In the genomic region with DNA sequence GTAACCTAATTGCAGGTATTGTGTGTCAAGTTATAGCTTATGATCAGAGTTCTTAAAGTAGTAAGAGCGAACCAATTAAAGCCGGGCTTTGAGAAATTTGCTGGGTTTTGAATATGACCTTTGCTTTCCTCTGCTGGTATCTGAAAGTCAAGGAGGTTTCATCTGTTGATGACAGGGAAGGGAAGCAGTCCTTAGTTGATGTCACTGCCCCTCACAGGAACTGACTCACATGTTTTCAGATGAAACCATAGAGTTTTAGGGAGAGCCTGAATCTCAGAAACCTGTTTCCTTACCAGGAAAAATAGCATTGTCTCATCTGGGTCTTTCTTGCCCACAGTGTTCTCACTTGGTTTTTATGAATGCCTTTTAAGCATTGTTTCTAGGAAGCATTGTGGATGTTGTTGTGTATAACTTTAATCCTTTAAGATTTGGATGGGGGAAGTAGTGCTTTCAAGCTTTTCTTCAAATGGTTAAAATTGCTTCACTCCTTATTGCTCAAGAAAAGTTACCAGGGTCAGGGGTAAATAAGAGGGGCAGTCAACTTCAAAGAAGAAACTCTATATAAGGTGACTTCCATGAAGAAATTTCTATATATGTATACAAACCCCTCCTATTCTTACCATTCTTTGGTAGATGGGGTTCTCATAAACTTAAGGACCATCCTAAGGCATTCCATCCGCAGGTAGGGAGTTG, we compare ENCODE assay signal across 18 mouse cellular contexts. TPM values are rescaled to one million over a fixed set of nuclear protein-coding genes. Genes with fewer than 3 reads are reported as not detected.
DNase-seq lines count a peak whose midpoint lies in the region; ATAC-seq lines count a peak whose summit lies in the region.
"Had no signal": no experiment of that assay in that cellular context is flagged by ENCODE, and none has a peak within 500 bp of the region (broad histone marks: within the 10 kb centered on the region; RNA-seq: fewer than 3 reads in every experiment).

No protein-coding gene starts in this region.

- no peak overlapping the region for H3K27ac ChIP-seq in midbrain, embryonic 11.5 days (ENCODE audit: low read depth, low read length)
- H3K27ac ChIP-seq: embryonic facial prominence, embryonic 10.5 days; embryonic facial prominence, embryonic 12.5 days; forebrain, embryonic 13.5 days; forebrain, embryonic 15.5 days had no signal

- H3K4me1 ChIP-seq in midbrain, embryonic 11.5 days (ENCODE audit: control insufficient read depth, insufficient read depth, low read length) = no peaks in the 10 kb centered on the region
- H3K4me1 ChIP-seq: embryonic facial prominence, embryonic 10.5 days; embryonic facial prominence, embryonic 12.5 days; forebrain, embryonic 13.5 days; forebrain, embryonic 15.5 days had no signal

- DNase-seq in 416B (ENCODE audit: low read depth) = peak; percentile 63
- DNase-seq in midbrain, embryonic 11.5 days (ENCODE audit: low spot score, missing footprints) = no peak
- no peak for DNase-seq in urinary bladder, postnatal 36 days (ENCODE audit: low spot score in 2 of 2)
- no peak for DNase-seq in cerebellum, postnatal 25 days
- DNase-seq: adrenal gland, adult 2 months; adrenal gland, postnatal 10 days; adrenal gland, postnatal 25 days; cerebellum, adult 11-12 months; cerebellum, adult 2 months; cerebellum, adult 9-10 months; cerebellum, postnatal 14 days; forebrain, postnatal 0 days had no signal

- H3K36me3 ChIP-seq in midbrain, embryonic 11.5 days (ENCODE audit: control insufficient read depth, insufficient read depth, low read length) = no peaks in the 10 kb centered on the region
- H3K36me3 ChIP-seq: embryonic facial prominence, embryonic 10.5 days; embryonic facial prominence, embryonic 12.5 days; forebrain, embryonic 15.5 days had no signal

- no peak overlapping the region for H3K4me3 ChIP-seq in midbrain, embryonic 11.5 days (ENCODE audit: low read depth, low read length)
- H3K4me3 ChIP-seq: embryonic facial prominence, embryonic 10.5 days; embryonic facial prominence, embryonic 12.5 days; forebrain, embryonic 13.5 days; forebrain, embryonic 15.5 days had no signal

- peak; percentile 93 for ATAC-seq in granulocyte monocyte progenitor cell, adult 5-6 weeks (replicated peaks; ENCODE audit: poor library complexity, severe bottlenecking)
- ATAC-seq in megakaryocyte, adult 5-6 weeks (ENCODE audit: poor library complexity, severe bottlenecking) = peak; percentile 89
- no peak for ATAC-seq in midbrain, embryonic 11.5 days (ENCODE audit: low FRiP score)
- ATAC-seq: forebrain, embryonic 13.5 days; forebrain, embryonic 15.5 days; forebrain, postnatal 0 days had no signal

- 87% methylated on average over 3 of the region's 3 CpGs for WGBS in midbrain, embryonic 11.5 days

- no peak overlapping the region for H3K9ac ChIP-seq in midbrain, embryonic 11.5 days (ENCODE audit: low read length)
- H3K9ac ChIP-seq: embryonic facial prominence, embryonic 12.5 days; forebrain, embryonic 13.5 days; forebrain, embryonic 15.5 days; forebrain, postnatal 0 days had no signal

- no peak overlapping the region for H3K4me2 ChIP-seq in midbrain, embryonic 11.5 days
- H3K4me2 ChIP-seq: embryonic facial prominence, embryonic 12.5 days; forebrain, embryonic 13.5 days; forebrain, embryonic 15.5 days had no signal

- H3K9me3 ChIP-seq in midbrain, embryonic 11.5 days (ENCODE audit: control insufficient read depth, low read length) = no peaks in the 10 kb centered on the region
- H3K9me3 ChIP-seq: embryonic facial prominence, embryonic 10.5 days; embryonic facial prominence, embryonic 12.5 days; forebrain, embryonic 13.5 days; forebrain, embryonic 15.5 days had no signal

- H3K27me3 ChIP-seq in midbrain, embryonic 11.5 days (ENCODE audit: control insufficient read depth, insufficient read depth, low read length) = no peaks in the 10 kb centered on the region
- H3K27me3 ChIP-seq: embryonic facial prominence, embryonic 12.5 days; forebrain, embryonic 13.5 days; forebrain, embryonic 15.5 days had no signal

RNA-seq across cellular contexts. Expression of gene Dcun1d3, which starts 10.6 kb away (rescaled TPM):
- total RNA-seq in granulocyte monocyte progenitor cell, adult 5-6 weeks (2014; fragmentation: Nextera tagmentation) = 4.7 and 10.3 TPM in 2 replicates
- 4.0 and 9.7 TPM in 2 replicates for total RNA-seq in granulocyte monocyte progenitor cell, adult 5-6 weeks (2017)
- 5.1 and 9.5 TPM in 2 replicates for total RNA-seq in megakaryocyte, adult 5-6 weeks (2015)
- 8.7 and 10.9 TPM in 2 replicates for total RNA-seq in megakaryocyte, adult 5-6 weeks (2017)
- 10.5 and 11.1 TPM in 2 replicates for polyA plus RNA-seq in midbrain, embryonic 11.5 days (2014; fragmentation: Nextera tagmentation; extraction: Ambion mirVana)

RNA-seq across cellular contexts. Expression of gene Lyrm1, which starts 11.0 kb away (rescaled TPM):
- total RNA-seq in granulocyte monocyte progenitor cell, adult 5-6 weeks (2014; fragmentation: Nextera tagmentation) = 6.2 and 19.4 TPM in 2 replicates
- total RNA-seq in granulocyte monocyte progenitor cell, adult 5-6 weeks (2017) = 3.8 and 5.0 TPM in 2 replicates
- total RNA-seq in megakaryocyte, adult 5-6 weeks (2015) = 7.9 and 11.0 TPM in 2 replicates
- total RNA-seq in megakaryocyte, adult 5-6 weeks (2017) = 10.9 and 11.0 TPM in 2 replicates
- polyA plus RNA-seq in midbrain, embryonic 11.5 days (2014; fragmentation: Nextera tagmentation; extraction: Ambion mirVana) = 13.1 and 14.4 TPM in 2 replicates
